Mouse (Mus musculus) right cerebral cortex, postnatal 25 days (tissue): ENCODE data around the gene Nynrin.
A peak's percentile ranks its signal among the peaks of the same experiment; 100 is the strongest.

Experiments used
- DNase-seq: peaks from one replicate; pipeline ENCODE4 v3.0.0; 2022

Gene Nynrin

GRCm38 (mm10) chr14:55879623-55880022 lies 25.8 kb downstream of the Nynrin start:
- DNase-seq: peak; percentile 69

- no peak for DNase-seq
Measured at GRCm38 (mm10) chr14:55880982-55881381, 27.2 kb downstream of the Nynrin start.

DNA sequence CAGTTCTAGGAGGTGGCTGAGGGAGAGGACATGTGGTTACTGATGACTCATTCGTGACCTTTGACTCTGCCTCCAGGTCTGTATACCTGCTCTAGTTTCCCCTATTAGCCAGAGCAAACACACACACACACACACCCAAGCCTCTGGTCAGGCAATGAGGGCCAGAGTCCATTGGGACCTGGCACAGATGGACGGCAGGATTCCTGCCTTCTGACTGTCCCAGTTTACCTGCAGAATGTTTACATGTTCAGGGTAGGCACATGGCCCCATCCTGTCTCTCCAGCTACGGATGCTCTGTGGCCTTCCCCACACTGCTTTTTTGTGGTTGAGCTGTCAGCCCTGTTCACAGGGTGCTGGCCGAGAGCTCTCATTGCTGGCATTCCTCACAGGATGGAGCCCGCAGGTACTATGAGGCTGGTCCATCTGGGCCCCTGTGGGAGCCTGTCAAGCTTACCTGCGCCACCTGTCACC lies 28.4 kb downstream of the Nynrin start:
- no peak for DNase-seq

DNA sequence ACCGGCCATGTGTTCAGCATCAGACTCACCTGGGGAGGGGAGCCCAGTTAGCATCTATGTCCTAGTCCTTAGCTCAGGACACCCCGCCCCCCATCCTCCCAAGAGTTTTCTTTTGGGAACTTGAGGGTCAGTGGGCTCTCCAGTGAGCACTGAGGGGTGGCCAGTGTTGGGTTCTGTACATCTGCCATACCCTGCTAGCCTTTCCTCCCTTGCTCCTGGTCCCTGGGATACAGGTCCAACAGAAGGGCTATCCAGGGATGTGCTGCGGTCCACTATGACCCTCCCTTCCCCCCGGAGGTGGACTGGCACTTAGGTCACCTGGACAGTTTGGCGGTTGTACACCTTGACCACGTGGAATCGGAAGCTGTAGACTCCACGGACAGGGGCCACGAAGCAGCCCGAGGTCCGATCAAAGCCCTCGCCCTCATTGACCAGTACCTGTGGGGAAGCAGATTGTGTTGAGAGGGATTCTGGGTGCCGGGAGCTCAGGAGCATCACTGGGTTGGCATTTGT lies 29.4 kb downstream of the Nynrin start:
- no peak for DNase-seq

DNA sequence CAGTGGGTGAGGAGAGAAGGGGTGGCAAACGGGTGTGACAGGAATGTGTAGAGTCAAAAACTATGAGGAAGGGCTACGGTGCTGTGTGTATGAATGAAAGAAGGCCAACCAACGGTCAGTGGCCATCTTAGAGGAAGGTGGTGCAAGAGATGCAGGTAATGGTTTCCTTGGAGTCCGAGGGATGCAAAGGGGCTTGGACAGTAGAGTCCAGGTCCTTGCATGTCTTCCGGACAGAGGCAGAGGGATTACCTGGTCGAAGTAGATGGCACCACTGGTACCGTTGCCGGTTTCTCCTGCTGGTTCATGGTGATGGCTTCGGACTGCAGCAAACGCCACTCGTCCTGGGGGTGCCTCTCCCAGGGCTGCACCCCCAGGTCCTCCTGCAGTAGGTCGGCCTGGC lies 29.9 kb downstream of the Nynrin start:
- no peak for DNase-seq

GRCm38 (mm10) chr14:55884166-55884565 lies 30.4 kb downstream of the Nynrin start, which contains the start of gene Cbln3:
Gene Cbln3, minus strand, starts transcription at chr14:55884392.
- DNase-seq: no peak

- DNase-seq: peak; percentile 83
Measured at GRCm38 (mm10) chr14:55884713-55885113, 30.9 kb downstream of the Nynrin start, which contains the start of gene Khnyn. Gene Khnyn, plus strand, starts transcription at chr14:55884947.

- DNase-seq: no peak
Measured at GRCm38 (mm10) chr14:55885114-55885790, 31.4 kb downstream of the Nynrin start.

GRCm38 (mm10) chr14:55885791-55886271 lies 32.0 kb downstream of the Nynrin start:
- peak; percentile 44 for DNase-seq

DNA sequence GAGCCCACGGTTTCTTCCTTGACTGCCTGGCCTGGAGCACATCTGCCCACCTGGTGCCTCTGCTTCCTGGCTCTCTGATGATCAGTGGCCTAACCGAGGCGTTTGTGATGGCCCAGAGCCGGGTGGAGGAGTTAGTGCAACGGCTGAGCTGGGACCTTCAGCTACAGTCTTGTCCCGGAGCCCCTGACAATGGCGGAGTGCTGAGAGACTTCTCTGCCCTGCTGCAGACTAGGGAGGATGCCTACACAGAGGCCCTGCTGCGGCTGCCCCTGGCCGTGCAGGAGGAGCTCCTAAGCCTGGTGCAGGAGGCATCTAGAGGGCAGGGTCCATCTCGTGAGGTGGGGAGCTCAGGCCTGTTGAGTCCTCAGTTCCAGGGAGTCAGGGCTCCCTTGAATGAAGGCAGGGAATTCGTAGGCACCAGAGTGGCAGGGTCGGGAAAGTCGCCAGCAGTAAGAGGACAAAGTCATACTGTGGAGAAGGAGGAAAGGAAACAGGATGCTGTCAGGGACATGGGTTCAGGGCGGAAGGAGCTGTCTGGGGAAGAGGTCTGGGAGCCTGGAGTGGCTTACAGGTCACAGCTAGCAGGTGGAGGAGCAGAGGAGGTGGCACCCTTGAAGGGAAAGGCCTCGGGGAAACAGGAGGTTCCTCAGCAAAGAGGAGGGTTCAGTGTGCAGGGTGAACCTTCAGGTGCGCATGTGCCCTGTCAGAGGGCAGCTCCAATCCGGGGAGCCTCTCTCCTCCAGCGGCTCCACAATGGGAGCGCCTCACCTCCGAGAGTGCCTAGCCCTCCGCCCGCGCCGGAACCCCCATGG lies 33.0 kb downstream of the Nynrin start:
- DNase-seq: no peak

GRCm38 (mm10) chr14:55897671-55898070 lies 43.9 kb downstream of the Nynrin start:
- no peak for DNase-seq

DNA sequence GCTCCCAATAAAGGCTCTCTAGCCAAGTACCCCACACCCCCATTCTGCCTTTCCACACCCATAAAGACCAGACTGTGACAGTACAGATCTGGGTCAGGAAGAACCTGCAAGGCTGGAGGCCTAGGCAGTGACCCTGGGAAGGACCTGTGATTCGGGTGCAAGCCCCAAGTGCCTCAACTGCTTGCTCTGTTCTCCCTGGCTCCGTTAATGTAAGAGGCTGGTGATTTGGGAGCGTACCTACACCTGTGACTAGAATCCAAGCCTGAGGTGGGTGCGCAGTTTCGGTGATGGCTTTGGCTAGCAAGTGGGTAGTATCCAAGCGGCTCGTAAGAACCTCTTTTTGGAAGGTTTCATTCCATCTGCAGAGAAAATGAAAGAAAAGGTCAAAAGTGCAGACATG lies 45.1 kb downstream of the Nynrin start:
- DNase-seq: no peak

DNA sequence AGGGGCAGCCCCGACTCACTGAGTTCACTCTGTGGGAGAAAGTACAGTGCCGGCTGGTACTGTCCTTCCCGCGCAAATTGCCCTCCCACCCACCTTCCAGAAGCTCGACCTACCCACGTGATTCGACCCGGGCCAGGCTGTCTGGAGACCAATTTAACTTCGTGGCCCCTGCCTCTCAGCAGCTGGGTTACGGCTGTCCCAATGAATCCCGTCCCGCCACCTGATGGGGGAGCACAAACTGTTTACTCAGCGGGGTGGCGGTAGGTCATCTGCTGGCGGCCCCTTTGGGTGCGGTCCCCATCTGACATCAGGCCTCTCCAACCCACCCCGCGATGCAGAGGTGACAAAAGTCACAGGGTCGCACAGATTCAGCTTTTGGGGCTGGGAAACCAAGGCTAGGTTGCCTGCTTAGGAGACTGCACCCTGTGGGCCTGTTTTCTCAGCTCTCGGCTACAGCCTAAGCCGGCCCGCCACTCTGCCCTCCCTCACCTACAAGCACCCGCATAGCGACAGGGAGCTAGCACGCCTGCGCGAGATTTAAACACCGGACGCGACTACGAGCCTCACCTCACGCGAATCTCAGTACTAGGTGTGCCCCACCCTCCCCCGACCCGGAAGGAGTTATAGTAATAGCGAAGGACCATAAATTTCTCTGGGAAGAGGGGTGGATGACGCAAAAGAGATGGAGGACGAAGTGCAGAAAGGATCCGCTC lies 46.0 kb downstream of the Nynrin start, which contains the start of gene Sdr39u1:
Sdr39u1 (minus strand) TSS at position 593 of the 713 bp plus-strand sequence.
- DNase-seq: peak; percentile 89

- DNase-seq: no peak
Measured at GRCm38 (mm10) chr14:55900414-55900755, 46.6 kb downstream of the Nynrin start.

DNA sequence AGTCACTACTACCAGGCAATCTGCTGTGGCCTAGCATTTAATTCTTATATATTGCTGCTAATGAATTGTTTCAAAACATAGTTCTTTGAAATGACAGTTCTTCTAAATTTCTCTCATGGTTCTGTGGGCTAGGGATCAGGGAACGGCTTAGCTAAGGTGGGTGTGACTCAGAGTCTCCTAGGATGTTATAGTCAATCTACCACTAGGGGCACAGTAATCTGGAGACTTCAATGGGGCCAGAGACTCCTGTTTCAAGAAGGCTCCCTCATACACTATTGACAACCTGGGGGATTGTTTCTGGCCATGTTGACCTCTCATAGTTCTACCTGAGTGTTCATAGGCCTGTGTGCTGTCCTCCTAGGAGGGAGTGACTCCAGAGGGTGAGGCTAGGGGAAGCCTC lies 51.7 kb downstream of the Nynrin start:
- no peak for DNase-seq

DNA sequence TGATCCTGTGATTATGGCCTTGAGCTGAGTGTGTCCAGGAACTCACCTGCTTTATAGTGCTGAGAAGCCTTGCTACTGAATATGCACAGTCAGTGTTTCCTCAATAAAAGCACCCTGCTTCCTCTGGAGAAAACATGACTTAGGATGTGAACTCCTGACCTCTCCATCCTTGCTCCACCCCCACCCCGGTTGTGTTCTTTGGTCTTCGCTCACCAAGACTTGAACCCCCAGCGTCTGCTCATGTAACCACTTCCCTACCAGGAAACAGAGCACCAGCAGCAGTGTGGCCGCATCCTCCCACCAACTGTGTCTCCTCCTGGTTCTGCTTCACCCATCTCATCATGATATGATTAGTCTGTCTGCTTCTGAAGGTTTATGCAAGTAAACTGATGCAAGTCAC lies 59.6 kb downstream of the Nynrin start:
- DNase-seq: no peak

GRCm38 (mm10) chr14:55918240-55919082 lies 64.7 kb downstream of the Nynrin start:
- DNase-seq: peak; percentile 44

DNA sequence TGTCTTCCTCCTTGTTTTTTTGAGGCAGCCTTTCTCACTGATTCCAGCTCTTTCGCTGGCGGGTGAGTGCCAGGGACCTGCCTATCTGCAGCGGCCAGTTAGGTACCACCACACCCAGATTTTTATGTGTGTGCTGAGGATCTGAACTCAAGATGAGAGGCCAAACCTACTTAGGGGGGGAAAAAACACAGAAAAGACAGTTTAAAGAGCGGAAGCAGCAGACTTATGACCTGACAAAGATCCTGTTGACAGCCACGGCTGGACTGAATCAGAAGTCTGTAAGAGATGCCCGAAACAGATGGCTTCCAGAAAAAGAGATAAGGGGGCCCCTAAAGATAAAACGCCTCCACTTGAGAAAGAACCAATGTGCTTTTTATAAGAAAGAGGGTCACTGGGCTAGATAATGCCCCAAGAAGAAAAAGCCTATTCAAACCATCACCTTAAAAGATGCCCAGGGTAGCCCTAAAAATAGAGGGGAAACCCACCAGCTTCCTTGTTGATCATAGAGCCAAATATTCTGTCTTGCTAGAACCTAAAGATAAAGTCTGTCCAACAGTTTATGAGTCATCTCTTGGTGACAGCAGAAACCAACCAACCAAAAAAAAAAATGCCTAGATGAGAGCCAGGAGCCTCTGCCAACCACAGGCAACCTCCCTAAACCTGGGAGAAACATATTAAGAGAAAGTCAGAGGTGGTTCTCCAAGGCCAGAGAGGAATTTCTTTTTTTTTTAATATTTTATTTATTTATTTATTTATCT lies 68.8 kb downstream of the Nynrin start:
- no peak for DNase-seq
